Mouse (Mus musculus): ENCODE measurements around the gene Bpifc.

Bpifc gene

DNA sequence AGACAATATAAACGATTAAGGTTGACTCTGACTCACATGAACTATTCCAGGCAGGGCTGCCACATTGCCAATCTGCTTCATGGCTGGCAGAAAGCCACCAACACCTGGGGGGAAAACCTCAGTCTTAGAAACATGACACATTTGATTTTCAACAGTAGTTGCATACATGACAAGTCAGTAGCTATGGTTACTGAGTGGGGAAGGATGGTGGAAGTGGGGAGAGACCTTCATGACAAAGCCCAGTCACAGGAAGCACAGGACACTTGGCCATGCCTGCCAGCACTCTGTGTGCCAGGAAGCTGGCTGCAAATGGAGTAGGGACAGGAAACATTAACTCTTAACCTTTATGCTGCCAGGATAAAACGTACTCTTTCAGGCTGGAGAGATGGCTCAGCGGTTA lies 58.3 kb downstream of the Bpifc start:
- no peak for DNase-seq (ENCODE audit: low read depth, low spot score)

DNA sequence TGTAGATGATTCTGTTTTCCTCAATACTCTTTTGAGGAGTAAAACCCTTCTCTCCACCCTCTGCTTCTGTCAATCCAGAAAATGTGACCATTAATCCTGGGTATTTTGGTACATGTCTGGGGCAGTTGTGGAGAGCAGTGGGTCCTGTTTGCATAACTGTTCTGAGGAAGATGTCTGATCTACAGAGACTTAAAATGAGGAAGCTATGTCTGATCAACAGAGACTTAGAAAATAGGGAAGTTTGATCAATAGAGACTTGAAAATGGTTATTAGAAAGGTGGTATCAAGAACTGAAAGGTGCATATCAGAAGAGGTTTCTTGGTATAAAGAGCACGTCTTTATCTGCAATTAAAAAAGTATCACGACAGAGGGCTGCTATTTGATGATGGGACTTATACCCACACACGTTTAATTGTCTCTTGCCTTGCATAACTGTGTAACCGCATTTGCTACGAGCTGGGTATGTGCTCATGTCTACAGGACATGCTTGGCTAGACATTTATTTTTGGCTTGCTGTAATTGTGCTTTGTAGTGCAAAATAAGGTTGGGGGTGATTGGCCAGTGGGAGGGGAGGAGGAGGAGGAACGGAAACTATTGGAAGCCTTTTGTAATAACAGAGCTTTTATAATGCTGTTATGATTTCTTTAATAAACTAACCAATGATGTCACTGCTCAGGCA lies 59.8 kb downstream of the Bpifc start:
- no peak for DNase-seq (ENCODE audit: low read depth, low spot score)

DNA sequence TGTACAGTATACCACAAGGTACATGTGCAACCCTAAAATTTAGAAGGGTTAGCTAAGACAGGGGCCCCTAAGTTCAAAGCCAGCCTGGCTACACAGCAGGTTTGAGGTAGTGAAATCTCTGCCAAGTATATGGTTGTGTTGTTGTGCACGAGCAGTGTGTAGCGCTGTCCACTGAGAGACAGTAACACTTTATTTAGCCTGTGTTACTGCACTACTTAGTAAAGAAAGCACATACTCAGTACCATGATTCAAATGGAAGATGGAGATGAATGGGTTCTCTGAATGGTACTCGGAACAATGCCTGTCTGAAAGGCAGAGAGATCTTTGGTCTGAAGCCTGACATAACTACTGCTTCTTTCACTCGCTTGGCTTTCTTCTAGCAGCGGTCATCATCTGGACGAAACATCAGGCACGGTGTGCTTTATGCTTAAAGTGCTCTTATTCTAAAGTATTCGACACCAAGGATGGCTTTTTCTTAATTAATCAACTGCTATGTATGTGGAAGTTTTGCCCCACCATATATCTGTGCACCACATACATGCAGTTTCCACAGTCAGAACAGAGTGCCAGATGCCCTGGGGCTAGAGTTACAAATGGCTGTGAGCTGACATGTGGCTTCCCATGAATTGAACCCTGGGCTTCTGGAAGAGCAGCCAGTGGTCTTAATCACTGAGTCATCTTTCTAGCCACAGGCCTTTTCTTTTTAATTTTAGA lies 63.1 kb downstream of the Bpifc start:
- no peak for DNase-seq (ENCODE audit: low read depth, low spot score)

DNA sequence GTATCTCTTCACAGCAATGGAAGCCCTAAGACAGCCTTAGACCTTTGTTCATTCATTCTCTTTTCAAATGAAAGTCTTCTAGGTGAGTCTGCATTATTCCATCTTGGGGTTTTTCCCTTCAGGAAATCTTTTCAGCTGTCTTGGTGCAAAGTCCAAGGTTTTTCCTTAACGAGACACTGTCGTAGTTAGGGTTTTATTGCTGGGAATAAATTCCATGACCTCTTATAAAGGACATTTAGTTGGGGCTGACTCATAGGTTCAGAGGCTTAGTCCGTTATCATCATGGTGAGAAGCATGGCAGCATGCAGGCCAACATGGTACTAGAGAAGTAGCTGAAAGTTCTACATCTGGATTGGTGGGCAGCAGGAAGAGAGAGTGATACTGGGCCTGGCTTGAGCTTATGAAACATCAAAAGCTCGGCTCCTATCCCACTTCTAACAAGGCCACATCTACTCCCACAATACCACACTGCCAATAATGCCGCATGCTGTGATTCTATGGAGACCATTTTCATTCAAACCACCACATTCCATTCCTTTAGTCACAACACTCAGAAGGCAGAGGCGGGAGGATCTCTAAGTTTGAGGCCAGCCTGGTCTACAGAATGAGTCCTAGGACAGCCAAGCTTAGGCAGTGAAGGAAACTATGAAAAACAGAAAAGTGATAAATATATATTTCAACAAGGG lies 75.3 kb downstream of the Bpifc start:
- peak; percentile 86 for DNase-seq (ENCODE audit: low read depth, low spot score)

DNA sequence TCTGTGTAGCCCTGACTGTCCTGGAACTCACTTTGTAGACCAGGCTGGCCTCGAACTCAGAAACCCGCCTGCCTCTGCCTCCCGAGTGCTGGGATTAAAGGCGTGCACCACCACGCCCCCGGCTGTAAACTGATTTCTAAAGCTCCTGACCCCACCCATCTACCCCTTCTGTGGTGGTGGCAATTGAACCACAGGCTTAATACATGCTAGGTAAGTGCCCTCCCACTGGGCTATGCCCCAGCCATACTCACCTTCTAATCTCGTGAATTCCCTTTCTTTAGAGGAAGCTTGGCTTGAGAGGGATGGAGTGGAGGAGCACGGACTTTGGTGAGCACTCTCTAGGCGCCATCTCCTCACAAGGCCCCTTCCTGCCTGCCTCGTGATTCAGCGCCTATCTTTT lies 81.7 kb downstream of the Bpifc start:
- DNase-seq (ENCODE audit: low read depth, low spot score), result peak; percentile 60

DNA sequence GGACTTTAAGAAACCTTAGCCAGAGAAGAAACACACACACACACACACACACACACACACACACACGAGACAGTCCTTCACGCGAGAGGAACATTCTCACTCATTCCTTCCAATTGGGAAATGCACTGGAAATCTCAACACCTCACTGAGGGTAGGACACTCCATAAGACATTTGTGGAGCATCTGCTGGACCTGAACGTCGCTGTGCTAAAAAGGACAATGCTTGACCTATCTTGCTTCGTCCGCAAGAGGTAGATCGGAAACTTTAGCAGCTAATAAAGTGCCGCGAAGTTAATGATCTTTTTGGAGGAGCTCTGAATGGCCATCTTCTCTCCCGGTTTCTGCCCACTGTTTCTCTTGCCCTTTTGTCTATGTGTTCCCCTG lies 82.5 kb downstream of the Bpifc start:
- peak; percentile 8 for DNase-seq (ENCODE audit: low read depth, low spot score)

DNA sequence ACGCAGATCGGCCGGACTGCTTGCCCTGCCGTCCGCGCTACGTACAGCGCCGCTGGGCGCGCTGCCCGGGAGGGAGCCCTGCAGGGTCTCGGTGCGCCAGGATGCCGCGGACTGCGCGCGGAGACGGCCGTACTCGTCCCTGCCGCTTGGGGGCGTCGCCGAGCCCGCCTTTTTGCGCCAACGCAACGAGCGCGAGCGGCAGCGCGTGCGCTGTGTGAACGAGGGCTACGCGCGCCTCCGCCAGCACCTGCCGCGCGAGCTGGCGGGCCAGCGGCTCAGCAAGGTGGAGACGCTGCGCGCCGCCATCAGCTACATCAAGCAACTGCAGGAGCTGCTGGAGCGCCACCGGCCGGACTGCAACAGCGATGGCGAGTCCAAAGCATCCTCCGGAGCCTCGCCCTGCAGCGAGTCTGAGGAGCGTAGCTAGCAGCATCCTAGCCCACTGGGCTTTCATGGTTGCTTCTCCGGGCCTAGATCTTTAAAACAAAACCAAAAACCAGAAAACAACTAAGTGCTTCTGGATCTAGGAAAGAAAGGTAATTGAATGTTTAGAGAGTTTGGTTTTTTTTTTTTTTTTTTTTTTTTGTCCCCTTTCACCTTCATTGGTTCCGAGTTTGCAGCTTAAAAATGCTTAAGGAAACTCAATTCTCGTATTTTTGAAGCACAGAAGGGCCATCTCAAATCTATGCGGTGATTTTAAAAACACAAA lies 83.0 kb downstream of the Bpifc start:
- peak; percentile 92 for DNase-seq (ENCODE audit: low read depth, low spot score)

DNA sequence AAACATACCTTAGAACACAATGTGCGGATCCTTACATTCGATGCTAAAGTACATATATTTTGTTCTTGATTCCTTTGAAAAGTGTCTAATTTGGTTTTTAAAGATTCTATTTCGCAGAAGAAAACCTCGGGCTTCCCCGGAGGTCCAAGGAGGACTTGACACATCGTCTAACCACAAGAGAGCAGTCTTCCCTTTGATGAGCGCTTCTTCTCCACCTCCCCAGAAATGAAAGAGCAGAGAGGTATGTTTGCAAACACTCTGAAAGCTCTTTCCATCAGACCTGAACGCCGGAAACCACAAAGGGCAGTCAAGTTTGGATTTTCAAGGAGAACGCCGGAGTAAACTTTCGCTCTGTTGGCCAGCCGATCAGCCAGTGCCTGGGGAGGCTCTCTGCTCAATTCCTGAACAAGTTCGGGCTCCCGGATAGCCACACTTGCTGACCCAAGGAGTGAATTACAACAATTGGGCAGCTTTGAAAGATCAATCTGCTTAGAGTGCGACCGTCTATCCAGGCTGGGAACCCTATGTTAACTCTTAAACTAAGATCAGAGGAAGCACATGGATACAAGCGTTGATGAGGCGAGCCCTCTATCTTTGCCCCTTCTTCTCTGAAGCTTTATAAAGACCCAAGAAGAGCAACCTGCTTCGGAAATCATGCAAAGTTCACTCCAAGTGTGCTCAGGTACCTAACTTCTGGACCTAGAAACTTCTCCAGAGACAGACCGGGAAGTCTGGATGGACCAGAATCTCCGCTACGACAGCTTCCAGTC lies 83.8 kb downstream of the Bpifc start, which contains the start of gene Ascl4:
TSS of gene Ascl4 (plus strand) at position 6 of the 770 bp plus-strand sequence.
- no peak for DNase-seq (ENCODE audit: low read depth, low spot score)

DNA sequence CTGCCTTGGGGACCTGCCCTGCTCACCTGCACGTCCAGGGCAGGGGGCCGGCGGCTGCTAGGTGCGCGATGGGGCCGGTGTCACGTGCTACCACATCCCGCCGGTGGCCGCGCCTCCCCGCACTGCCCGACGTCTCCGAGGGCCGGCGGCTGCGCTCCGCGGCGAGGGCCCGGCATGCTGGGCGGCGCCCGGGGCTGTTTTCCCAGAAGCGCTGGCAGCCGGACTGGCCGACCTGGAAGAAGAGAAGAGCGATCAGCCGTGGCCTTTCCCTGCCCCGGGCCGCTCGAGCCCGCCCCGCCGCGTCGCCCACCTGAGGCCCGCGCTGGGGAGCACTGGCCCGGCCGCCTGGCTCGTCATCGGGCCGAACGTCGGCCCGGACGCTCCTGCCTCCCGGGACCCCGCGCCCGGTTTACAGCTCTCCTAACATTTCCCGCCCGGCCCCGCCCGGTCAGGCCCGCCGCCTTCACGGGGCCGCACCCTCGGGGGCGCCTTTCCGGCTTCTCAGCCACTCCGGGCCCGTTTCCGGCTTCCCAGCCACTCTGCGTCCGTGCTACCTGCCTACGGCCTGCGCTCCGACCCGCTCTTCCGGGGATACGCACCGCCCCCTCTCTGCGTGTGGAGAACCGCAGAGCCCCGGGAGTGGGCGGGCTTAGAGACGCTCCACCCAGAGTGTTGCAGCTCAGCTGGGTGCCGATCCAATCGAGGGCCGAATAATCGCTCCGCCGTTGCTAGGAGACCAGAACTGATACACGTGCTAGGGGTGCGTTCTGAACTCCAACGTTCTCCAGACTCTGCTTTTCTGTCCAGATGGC lies 95.0 kb downstream of the Bpifc start, which contains the start of gene Prdm4:
TSS of gene Prdm4 (minus strand) at position 645 of the 812 bp plus-strand sequence.
- peak; percentile 98 for DNase-seq (ENCODE audit: low read depth, low spot score)
